Mouse (Mus musculus) right cerebral cortex, postnatal 4 days (tissue): ENCODE data around the gene Gas2l2.

Experiments used
- DNase-seq: peaks from one replicate; pipeline ENCODE4 v3.0.0-alpha.2; 2022

Gas2l2 gene

DNA sequence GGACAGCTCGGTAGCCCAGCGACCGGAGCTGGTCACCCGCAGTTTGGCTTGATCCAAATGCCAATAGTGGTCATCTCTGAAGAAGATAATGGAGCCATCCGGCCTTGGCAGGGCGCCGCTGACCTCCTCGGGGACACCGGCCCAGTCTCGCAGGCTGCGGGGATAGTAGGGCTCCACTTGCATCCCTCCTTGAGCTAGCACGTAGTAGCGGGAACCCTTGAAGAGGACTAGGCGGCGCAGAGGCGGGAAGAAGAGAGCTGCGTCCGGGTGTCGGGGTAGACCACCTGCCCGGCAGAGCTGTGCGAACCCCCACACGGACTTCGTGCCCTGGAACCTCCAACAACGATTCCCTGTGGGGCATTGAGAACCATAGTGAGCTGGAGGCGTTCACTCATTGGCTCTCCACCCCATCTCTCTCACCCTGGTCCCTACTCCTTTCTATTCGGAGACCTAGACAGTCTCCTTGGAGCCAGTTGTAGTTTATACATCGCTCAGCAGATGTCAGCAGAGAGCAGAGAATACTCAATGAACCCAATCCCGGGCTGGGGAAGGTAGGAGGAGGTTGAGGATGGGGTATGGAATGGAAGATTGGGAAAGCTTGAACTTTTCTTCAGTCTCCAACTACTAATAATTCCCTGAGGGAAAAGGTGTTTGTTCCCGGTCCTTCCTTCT lies 13.5 kb upstream of the Gas2l2 start:
- DNase-seq, result peak; percentile 80

DNA sequence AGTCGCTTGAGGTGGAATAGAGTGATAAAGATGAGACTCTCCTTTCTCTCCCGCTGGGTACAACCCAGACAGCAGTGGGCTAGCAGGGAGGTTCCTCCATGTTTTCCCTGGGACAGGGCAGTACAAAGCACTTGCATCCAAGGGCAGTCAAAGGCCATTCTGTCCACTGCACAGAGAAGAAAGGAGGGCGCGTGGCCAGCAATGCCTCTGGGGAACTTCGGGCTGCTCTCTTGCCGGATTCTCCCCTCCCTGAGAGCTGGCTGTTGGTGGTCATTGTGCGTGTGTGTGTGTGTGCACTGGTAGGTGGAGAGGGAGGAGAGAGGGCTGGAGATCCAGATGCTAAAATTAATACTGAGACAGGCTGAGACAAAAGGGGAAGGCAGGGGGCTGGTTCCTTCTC lies 12.0 kb upstream of the Gas2l2 start:
- no peak for DNase-seq

DNA sequence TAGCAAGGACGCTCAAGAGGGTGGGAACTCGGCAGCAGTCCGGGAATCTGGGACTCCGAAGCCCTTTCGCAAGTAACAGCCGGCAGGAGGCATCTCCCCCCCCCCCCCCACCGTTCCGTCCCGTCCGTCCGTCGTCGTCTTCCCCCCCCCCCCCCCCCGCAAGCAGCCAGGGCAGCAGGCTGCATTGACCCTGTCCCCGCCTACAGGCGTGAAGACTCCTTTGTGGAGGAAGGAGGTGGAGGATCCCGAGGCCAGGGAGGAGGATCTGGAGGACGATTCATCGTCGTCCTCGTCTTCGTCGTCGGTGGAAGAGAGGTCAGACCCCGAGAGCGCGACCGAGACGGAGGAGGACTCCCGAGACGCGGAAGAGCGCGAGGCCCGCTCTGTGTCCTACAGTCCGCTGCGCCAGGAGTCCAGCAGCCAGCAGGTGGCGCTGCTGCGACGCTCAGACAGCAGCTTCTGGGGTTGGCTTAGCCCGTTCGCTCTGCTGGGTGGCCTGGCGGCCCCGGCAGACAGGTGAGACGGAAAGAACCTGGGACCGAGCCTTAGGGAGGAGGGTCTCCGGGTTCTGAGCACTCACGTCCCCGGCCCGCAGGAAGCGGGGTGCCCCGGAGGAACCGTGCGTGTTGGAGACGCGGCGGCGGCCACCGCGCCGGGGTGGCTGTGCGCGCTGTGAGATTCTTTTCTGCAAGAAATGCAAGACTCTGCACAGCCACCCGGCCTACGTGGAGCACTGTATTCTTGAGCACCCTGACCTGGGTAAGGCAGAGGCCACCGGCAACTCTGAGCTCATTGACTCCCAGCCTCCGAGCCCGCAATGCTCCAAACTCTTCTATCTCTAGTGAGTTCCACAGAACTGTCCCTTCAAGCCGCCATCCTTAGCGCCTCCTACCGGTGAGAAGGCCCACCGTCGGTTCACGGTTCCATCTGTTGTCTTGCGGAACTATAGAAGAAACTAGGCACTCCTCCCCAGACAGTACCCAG lies 11.1 kb upstream of the Gas2l2 start:
- DNase-seq, result peak; percentile 88

GRCm38 (mm10) chr11:83439426-83440060 lies 10.3 kb upstream of the Gas2l2 start:
- no peak for DNase-seq

DNA sequence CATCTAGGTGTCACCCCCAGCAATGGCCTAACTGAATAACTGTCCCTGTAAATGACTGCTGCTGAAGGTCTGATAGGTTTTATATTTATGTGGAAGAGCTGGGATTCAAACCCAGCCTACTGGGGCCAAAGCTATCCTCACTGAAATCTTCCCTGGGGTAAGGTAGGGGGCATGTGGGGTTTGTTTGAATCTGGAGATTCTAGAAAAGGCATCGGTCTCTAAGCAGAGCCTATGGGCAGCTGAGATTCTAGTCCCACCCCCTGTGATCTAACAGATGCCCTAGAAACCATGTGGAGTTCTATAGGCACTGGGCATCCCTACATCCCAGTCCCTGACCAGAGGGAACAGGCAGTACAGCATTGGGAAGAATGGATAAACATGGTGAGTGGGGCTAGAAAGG lies 8.1 kb upstream of the Gas2l2 start, which contains the start of gene 1700020L24Rik:
Gene 1700020L24Rik, plus strand, starts transcription at position 301 of the 400 bp plus-strand sequence.
- no peak for DNase-seq

GRCm38 (mm10) chr11:83432533-83432932 lies 3.3 kb upstream of the Gas2l2 start:
- no peak for DNase-seq

DNA sequence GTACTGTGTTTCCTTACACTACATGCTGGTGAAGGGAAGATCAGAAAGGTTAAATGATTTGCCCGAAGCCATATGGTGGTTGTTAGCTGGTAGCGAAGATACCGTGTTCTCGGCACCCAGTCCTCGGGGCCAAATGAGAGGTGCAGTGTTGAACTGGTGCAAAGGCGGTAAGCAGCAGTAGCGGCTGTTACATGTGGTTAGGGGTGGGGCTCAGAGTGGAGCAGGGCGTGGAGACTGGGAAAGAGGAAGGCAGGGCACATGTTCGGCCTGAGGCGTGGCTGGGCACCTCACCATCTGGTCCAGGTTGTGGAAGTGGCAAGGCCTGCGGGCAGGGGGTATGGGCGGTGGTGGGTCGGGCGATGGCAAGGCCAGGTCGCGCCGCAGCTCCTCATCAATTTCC lies 2.3 kb downstream of the Gas2l2 start:
- DNase-seq, result no peak

DNA sequence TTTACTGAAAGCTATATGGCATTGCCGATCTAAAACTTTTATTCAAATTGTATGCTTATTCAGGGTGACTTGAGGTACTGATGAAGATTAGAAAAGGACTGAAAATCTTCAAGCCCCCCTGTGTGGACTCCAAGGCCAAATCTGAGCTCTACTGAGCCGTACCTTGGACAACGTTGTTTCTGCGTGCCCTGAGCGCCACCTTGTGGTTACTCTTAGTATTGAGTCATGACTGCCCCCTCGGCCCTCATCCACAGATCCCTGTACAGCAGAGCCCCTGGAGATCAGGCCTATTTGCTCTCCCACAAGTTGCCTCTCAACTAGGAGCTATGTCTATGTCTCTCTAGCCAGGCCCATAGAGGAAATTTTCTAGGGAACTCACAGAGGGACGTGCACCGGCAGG lies 4.6 kb downstream of the Gas2l2 start:
- peak; percentile 81 for DNase-seq

- DNase-seq, result peak; percentile 51
Measured at GRCm38 (mm10) chr11:83421305-83421704, 8.0 kb downstream of the Gas2l2 start.

DNA sequence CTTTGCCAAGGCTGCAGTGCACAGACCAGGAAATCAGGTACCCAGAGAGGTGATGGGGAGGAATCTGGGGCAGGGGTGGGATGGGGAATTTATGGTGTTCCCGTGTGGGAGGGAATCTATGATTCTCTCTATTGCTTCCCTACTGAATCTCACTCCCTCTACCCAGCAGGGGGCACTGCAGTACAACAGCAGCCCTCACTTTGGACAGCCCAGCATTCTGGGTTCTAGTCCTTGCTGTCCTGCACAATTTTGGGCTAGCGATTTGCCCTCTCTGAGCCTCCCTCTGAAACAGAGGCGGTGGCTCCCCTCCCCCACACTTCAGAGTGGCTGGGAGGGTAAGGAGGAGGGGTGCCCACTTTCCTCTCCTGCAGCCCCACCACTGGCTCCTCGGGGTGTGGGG lies 8.9 kb downstream of the Gas2l2 start:
- DNase-seq, result peak; percentile 67

DNA sequence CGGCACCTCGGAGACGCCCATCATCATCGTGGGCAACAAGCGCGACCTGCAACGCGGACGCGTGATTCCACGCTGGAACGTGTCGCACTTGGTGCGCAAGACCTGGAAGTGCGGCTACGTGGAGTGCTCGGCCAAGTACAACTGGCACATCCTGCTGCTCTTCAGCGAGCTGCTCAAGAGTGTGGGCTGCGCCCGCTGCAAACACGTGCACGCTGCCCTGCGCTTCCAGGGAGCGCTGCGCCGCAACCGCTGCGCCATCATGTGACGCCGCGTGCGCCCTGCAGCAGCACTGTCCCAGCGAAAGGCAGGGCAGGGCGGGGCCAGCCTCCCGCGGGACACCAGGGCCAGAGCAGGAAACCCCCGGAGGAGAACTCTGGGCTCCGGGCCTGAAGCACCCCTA lies 10.7 kb downstream of the Gas2l2 start:
- DNase-seq, result peak; percentile 57

DNA sequence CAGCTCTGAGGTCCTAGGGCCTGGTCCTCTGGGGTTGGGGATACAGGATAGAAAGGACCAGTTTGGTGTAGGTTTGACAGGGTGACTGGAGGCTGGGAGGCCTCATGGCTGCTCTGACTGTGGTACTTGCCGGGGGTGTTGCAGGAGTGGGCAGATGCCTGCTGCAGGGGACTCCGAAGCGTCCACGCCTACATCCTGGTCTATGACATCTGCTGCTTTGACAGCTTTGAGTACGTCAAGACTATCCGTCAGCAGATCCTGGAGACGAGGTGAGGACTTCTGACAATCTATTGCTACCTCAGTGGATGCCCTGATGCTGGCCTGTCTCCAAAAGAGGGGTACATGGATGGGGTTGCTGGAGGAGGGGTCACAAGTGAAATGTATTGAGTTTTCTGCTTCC lies 11.5 kb downstream of the Gas2l2 start:
- DNase-seq, result no peak

DNA sequence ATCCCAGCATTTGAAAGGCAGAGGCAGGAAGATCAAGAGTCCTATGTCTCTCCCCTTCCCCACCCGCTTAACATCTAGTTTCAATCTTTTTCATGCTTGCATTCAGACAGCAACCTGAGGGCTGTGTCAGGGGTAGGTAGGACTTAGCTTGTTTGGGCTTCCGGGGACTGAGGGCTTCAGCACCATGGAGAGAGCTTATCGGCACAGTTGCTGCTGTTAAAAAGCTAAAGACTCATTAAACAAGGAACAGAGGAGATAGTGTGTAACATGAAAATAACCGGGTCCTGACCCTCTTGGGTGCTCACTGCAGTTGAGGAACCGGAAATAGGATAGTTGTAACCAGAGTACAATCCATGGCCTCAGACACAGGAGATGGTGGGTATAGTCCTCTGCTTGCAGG lies 12.2 kb downstream of the Gas2l2 start:
- DNase-seq, result no peak

- no peak for DNase-seq
Measured at GRCm38 (mm10) chr11:83410510-83410909, 18.7 kb downstream of the Gas2l2 start.

DNA sequence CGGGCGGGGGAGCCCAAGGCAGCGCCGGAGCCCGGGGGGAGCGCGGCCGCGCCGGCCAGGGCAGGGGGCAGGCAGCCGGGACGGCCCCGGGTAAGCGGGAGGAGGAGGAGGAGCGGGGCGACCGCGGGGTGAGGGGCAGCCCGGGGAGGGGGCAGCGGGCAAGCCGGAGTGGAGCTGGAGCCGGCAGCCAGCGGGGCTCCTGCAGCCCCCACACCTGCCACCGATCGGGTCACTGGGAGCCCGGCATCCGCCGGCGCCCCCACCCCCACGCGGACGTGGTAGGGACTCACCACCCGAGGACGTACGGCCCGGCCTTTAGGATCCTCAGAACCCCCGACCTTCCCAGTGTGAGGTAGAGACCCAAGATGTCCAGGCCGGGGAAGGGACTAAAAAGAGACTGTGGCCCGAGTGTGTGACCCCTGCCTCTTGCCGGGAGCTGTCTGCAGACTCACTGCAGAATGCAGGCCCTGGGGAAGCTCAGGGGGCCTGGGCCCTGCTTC lies 19.4 kb downstream of the Gas2l2 start:
- peak; percentile 42 for DNase-seq

- peak; percentile 64 for DNase-seq
Measured at GRCm38 (mm10) chr11:83409087-83409754, 20.0 kb downstream of the Gas2l2 start, which contains the start of gene Rasl10b. Gene Rasl10b (plus strand): TSS chr11:83409137.

DNA sequence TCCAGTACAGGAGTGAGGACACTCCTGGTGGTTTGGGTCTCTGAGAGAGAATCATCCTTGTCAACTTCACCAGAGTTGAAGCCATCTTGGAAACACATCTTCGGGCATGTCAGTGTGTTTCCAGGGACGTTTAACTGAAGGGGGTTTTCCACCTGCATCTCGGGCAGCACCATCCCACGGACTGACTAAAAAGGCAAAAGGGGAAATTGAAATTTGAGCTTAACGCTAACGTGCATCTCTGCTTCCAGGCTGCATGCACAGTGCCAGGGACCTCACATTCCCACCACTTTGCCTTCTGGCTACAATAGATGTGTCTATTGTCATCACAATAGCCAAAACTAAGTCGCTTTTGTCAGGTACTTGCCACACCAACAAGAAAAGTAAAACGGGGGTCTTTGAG lies 21.0 kb downstream of the Gas2l2 start:
- no peak for DNase-seq

- no peak for DNase-seq
Measured at GRCm38 (mm10) chr11:83406391-83406790, 22.9 kb downstream of the Gas2l2 start.

GRCm38 (mm10) chr11:83403787-83404186 lies 25.5 kb downstream of the Gas2l2 start:
- DNase-seq, result no peak

- DNase-seq, result no peak
Measured at GRCm38 (mm10) chr11:83398724-83399123, 30.5 kb downstream of the Gas2l2 start.

DNA sequence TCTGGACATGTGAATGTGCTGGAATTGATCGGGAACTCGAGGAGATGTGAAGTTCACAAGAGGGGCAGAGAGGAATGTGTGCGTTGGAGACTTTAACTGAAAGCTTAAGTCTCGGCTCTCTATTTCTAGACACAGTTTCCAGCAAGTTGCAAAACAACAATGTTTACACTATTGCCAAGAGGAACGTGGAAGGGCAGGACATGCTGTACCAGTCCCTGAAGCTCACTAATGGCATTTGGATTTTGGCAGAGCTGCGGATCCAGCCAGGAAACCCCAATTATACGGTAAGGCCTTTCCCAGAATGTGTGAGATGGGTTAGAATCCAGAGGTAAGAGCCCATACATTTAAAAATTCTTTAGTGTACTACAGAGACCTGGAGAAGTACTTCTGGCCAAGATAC lies 31.6 kb downstream of the Gas2l2 start:
- no peak for DNase-seq

- DNase-seq, result no peak
Measured at GRCm38 (mm10) chr11:83394802-83395439, 34.3 kb downstream of the Gas2l2 start.
